Mouse (Mus musculus) embryo, embryonic 9.5 days (tissue): Measurements from ENCODE around the gene Socs1.
A peak's percentile ranks its signal among the peaks of the same experiment; 100 is the strongest.
"Not testable (repeated sequence)": the region's sequence is repeated elsewhere in the genome, so short reads cannot be mapped to it uniquely, and the experiment has no call there.

ENCODE experiments used
- DNase-seq: peaks from one replicate; pipeline ENCODE4 v3.0.0-alpha.2; 2017; ENCODE audit errors: extremely low spot score

The Socs1 gene

DNA sequence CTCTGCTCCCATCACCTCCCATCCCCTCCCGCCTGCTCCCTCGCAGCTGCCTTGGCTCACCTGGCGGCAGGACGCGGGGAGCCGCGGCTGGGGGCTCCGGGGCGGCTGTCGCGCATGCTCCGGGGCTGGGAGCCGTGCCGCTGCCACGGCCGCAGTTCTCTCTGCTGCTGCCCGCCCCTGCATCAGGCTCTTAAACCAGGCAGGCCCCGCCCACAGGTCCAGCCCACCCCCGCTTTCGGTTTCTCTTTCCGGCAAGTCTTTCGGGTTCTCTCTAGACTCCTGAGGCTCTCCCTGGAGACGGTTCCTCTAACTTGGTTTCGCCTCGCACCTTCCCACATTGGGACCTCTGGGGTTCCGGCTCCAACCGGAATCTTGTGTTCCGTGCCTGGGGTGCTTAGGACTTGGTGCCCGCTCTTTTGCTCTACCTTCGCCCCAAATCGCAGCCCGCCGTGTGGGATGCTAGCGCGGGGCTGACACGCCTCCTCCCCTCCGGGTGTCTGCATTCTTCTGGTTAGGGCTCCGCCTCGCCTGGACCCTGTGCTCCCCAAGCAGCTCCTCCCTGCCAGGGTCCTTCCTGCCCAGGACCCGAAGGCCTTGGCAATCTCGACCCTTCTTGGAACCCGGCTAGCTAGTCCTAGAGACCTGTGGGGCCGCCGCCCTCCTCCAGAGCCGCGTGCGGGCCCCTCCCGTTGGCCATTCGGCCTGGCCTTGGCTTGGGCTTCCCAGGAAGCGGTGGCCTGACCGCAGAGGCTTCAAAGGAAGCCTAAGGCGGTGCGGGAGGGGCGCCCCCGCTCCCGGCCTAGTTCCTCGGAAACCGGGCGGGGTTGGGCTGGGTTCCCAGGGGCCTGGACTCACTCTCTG lies at the start of gene Socs1:
Socs1 (minus strand) TSS at position 166 of the 861 bp plus-strand sequence.
- peak; percentile 93 for DNase-seq

DNA sequence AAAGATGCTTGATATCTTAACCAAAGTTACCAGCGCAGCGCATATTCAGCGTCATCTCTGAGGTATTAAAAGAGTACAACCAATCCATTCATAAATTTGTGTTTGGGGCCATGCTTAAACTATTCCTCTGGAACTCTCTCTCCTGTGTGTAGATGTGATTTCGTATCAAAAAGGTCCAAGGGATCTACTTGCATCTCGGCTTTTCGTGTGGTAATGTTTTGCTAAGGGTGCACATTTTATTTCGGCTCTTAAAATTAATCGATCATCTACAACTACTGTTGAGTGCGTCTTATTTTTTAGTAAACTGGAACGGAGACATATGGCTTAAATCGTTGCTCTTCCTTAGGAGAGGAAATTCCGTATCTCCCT lies 49.2 kb upstream of the Socs1 start:
- DNase-seq: no peak

DNA sequence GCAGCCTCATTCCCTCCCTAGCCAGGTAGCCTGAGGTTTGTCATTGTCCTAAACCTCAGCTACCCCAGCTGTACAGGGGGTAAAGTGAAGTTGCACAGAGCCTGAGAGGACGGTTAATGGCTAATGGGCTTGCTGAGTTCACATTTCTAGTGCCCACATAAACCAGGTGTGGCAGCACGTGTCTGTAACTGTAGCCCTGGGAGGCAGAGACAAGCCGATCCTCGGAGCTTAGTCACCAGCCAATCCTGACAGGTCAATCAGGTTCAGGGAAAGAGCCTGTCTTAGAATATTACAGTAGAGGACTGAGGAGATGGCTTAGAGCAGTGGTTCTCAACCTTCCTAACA lies 43.1 kb upstream of the Socs1 start:
- DNase-seq: no peak

DNA sequence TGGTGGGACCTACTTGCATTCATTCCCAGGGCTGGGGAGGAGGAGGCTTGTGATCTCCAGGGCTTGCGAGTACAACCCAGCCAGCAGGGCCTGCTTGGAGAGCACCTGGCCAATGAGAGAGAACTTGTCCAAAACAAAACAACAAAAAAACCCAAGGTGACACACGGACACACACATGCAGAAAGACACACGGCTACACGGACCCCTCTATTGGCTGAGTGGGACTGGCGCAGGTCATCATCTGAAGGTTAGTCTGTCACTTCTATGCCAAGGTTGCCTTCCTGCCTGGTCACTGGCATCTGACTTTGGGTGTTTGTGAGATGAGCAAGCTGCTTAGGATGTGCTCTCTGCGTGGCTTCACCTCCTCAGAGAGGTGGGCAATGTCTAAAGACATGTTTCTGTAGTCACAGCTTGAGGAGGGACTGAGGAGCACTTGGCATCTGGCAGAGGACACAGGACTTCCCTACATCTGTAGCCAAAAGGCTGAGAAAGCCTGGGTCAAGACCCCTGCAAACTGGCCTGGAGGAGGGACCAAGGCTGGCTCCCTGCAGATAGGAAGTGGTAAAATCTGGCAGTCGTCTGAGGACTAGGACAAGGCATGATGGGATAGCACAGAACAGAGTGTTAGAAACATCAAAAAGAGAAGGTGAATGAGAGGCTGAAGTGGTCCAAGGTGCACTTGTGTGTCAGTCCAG lies 42.6 kb upstream of the Socs1 start:
- DNase-seq: no peak

DNA sequence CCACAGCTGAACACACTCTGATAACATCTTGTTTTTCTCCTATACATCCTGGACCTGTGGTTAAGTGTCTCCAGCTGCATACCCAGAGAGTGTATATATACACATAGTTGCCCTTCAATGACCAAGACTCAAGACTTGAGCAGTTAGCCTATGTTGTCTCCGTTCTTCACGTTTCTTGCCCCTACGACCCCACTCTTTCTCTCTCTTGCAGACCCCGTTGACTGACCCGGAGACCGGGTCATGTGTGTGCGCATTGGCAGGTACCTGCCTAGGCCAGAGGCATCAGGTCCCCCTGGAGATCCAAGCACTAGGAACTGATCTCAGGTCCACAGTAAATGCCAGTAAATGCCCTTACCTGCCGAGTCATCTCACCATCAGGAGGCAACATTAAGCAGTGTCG lies 41.9 kb upstream of the Socs1 start:
- no peak for DNase-seq

DNA sequence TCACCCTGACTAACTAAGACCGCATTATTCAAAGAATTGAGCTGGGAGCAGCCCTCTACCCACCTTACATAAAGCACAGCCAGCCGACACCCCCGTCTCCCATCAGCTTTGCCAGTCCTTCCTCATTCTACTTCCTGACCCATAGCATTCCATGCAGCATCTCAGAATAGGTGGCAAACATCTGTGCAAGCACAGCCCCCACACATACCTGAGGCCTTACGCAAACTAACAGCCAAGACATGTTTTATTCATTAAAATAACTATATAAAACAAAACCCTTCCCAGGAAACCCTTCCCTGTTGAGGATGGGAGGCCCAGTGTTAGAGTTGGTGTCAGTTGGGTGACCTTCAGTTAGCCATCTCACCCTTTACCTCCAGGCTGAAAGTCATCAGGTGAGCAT lies 40.5 kb upstream of the Socs1 start:
- DNase-seq: no peak

DNA sequence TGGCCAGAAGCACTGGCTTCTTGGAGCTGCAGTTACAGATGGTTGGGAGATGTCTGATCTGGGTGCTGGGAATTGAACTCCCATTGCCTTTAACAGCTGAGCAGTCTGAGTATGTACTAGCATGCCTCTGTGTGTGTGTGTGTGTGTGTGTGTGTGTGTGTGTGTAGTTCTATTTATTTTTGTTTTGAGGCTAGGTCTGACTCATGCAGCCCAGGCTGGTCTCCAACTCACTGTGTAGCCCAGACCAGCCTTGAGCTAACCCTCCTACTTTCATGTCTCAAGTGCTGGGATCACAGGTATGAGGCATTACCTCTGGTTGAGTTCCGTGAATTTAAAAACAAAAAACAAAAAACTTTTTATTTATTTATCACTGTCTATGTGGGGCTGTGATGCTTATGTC lies 39.2 kb upstream of the Socs1 start:
- DNase-seq: no peak

DNA sequence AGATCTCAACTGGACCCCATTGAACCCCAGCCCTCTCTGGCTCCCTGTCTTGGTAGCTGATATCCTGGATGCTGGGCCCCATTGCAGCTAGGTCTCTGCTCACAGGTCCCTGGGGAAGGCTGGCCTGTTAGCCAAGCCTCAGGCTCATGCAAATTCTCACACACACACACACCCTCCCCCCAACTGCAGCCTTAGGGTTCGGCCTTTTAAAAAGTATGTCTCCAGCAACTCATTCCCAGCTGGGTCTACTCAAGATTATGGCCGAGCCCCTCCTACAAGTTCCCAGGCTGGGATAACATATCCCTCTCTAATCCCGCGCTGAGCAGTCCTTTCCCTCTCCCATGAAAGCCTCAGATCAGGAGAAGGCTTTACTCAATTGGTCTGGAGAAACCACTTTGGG lies 36.1 kb upstream of the Socs1 start:
- DNase-seq: no peak

DNA sequence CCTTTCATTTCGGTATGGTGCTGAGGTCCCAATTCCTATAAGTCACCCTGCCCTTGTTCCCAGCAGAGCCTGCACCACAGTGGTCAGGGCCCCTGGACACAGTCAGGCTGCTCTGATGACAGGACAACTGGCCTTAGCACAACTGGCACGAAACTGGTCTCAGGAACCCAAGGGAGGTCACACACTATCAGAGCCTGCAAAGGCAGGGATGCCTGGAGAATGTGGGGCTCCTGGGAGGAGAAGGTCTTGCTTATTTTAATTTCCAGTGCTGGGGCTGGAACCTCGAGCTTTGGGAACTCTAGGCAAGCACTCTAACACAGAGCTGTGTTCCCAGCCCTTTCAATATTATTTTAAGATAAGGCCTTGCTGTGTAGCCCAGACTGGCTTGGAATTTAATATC lies 34.6 kb upstream of the Socs1 start:
- DNase-seq: no peak

DNA sequence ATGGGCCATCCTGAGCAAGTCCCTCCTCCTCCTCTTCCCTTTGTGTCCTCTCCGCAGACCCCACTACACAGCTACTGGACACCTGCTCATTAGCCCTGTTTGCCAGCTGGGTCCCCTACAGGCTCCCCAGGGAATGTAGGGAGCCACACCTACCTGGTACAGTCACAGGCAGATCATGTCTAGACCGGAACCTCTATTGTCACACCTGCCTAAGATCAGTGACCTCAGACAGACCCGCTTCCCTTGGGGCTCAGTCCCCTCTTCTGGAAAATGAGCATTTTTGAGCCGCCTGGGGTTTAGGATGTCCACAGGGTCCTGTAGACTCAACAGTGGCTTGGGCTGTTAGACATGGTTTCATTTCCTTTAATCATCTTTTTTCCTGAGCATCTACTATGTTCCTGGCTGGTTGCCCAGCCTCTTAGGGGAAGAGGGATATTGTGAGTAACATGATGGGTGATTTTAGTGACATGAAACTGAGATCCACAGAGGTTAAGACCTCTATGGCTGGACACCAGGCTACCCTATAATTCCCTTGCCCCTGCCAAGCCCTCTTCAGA lies 33.3 kb upstream of the Socs1 start:
- no peak for DNase-seq

DNA sequence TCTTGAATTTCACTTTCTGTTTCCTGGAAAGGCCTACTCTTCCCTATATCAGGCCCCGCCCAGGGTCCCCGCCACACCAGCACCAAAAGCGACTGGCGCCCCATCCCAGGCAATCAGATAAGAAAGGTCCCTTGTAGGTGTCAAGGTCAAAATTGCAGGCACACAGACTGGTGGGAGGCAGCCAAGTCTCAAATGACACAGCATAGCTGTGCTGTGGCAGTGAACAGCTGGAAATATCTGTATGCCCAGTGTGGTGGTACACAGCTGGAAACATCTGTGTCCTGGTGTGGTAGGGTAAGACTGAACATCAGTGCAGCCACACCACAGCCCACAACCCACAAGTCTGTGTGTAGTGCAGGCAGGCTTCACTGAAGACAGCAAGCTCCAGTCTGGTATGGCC lies 29.5 kb upstream of the Socs1 start:
- DNase-seq: no peak

DNA sequence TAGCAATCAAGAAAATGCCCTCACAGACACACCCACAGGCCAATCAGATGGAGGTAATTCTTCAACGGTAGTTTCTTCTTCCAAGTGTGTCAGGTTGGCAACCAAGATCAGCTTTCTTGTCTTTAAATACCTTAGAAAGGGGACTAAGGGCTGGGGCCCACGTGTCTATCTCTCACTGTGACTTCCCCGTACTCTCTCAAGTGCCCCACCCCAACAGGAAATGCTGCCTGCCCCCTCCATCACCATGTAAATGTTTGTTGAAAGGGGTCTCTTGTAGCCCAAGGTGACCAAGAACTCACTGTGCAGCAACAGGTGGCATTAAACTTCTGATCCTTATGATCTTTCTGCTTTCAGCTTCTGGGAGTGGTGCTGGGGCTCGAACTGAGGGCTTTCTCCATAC lies 28.4 kb upstream of the Socs1 start:
- DNase-seq: no peak

DNA sequence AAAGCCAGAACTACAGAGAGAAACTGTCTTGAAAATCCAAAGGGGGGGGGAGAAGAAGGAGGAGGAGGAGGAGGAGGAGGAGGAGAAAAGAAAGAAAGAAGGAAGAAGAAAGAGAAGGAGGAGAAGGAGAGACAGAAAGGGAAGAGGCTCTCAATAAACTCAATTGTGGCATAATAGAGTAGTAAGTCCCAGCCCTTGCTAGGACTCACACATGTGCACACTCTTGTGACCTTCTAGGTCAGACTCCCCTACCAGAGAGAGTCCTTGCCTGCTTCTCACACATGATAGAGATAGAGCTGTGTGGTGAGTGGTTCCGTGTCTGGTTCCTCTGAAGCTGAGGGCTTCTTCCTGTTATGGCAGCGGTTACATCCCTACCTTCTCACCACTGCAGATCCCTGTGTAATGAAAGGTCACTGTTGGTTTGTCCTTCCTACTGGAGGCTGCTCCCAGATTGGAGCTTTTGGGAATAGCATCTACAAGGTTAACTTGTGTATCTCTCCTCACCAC lies 27.6 kb upstream of the Socs1 start, which contains the start of gene Gm11172:
Gm11172 (plus strand) TSS at position 51 of the 507 bp plus-strand sequence.
- DNase-seq: no peak

DNA sequence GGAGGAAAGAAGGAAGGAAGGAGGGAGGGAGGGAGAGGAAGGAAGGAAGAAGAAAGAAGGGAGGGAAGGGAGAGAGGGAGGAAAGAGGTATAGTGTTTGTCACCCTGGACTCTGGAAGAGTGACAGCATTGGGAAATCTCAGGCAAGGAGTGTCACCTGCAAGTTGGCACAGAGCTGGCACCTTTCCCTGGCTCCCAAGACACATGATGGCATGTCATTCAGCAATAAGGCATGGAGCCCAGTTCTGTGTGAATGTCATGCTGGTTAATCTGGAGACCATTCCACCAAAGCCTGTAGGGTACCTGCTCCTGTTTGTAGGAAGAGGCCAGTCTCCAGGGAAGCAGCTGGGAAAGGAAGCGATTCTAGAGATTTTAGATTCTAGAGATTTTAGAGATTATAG lies 25.0 kb upstream of the Socs1 start:
- DNase-seq: no peak

DNA sequence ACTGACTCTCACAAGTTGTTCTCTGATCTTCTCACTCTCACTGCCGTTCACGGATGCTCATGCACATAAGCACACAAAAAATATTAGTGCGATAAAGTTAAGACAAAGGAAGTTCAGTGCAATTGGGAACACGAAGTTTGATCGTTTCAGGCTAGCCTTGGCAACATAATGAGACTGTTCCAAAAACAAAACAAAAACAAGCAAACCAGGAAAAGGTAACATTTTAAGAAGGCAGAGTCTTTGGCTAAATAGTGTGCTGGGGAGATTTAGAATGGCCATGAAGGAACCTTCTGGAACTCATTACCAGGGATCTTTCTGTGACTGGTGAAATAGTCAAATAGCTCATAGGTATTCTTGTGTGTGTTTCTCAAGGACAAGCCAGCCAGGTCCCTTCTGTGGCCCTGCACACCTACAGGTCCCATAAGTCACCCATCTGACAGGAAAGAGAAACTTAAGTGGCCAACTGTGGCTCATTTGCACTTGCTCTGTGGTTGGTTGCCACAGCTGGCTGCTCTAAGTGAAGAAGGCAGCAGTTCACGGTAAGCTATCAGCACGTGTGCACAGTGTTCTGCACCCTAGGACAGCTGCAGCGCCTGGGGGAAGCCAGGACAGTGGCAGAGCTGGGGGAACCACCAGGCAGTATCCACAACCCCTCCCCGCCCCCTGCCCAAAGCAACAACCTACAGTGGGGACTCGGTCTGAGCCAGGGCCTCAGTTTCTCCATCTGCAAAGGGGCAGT lies 20.6 kb upstream of the Socs1 start, which contains the start of gene Prm1:
Prm1 (minus strand) TSS at position 51 of the 739 bp plus-strand sequence.
- DNase-seq: no peak

DNA sequence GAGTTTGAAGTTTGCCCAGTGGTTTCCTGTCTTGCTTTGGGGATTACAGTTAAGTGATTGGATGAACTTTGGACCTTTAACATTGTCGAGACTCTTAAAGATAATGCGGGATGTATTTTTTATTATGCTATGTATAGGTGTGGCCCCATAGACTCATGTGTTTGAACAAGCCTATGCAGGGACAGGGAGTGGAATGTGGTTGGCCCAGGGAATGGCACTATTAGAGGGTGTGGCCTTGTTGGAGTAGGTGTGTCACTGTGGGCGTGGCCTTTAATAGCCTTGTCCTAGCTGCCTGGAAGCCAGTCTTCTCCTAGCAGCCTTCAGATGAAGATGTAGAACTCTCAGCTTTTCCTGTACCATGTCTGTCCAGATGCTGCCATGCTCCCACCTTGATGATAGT lies 17.1 kb upstream of the Socs1 start:
- not testable (repeated sequence) for DNase-seq

DNA sequence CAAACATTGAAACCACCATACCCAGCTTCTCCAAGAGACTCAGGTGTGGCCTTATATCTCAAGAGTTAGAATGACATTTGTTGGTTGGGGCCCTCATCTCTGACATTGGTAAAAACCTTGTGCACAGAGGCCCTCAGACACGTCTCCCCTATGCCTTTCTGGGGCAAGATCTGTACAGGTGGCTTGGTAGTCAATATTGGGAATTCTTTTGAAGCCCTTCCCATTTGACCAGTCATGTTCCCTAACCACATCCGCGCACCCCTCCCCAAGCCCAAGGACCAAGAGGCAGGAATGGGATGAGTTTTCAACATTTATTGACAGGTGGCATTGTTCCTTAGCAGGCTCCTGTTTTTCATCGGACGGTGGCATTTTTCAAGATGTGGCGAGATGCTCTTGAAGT lies 10.7 kb upstream of the Socs1 start, which contains the start of gene Prm2:
Prm2 (minus strand) TSS at position 101 of the 400 bp plus-strand sequence.
- DNase-seq: no peak

DNA sequence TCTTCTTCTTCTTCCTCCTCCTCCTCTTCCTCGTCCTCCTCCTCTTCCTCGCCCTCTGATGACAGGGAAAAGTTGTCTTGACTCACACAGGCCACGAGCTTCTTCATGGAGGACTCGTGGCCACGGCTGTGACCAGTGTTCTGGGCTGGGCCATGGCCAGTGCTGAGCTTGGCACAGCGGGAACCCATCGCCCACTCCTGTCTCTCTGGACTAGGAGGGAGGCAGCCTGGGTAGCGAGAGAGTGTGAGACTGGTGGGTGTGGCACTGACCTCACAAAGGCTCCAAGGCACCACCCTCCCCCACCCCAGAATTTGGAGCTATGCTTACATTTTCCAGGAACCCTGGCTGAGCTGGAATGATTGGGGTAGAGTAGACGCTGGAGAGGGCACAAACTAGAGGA lies 5.4 kb upstream of the Socs1 start, which contains the start of gene Prm3:
Prm3 (minus strand) TSS at position 213 of the 400 bp plus-strand sequence.
- no peak for DNase-seq

DNA sequence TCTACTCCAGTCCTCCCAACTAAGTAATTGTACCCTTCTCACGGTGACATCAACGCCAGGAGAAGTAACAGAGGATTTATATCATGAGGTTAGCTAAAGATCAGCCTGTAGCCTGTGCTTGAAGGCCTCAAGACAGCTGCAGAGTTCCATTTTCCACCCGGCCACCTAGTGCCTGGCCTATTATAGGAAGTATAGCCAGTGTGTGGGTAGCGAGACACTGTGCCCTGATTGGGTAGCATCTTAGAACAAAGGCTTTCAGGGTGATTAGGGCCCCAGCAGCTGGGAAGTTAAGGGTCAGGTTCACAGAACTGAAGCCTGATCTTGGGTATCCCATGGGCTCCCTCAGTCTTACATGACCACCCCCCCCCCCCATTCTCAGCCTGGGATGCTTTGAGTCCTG lies 3.5 kb upstream of the Socs1 start:
- no peak for DNase-seq

DNA sequence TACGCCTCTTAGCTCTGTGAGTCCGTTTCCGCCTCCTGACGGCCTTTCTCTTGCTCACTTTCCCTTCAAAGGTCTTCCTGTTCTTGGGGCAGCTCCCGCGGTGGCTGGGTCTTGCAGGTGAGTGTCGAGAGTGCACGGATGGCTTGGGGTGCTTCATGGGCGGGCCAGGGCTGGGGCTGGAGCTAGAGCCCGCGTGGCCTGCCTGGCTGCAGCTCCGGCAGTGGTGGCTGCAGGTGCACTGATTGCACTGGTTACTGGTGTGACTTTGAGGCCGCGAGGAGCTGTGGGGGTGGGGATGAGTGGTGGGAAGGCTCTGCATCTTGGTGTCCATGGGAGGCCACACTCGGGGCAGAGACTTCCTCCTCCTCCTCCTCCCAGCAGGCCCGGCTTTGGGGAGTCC lies 2.9 kb upstream of the Socs1 start, which contains the start of gene Tnp2:
Tnp2 (minus strand) TSS at position 390 of the 400 bp plus-strand sequence.
- DNase-seq: no peak

DNA sequence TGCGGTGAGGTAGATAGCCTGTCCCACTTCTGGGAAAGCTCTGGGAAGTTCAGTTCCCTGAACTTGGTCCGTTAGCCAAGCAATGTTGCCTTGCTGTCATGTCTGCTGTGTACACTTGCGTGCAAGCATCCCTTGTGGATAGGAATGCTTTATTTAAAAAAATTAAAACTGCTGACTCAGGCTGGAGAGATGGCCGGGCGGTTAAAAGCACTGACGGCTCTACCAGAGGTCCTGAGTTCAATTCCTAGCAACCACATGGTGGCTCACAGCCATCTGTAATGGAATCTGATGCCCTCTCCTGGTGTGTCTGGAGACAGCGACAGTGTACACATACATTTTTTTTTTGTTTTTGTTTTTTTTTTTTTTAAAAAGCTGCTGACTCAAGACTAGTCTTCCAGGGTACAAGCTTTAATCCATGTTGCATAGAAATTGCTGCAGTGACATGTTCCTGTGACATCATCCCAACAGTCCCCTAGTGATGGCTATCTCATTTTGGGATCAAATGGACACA lies 2.3 kb upstream of the Socs1 start:
- DNase-seq: no peak
